Mouse (Mus musculus): ENCODE data around the gene Ptprt.

DNA sequence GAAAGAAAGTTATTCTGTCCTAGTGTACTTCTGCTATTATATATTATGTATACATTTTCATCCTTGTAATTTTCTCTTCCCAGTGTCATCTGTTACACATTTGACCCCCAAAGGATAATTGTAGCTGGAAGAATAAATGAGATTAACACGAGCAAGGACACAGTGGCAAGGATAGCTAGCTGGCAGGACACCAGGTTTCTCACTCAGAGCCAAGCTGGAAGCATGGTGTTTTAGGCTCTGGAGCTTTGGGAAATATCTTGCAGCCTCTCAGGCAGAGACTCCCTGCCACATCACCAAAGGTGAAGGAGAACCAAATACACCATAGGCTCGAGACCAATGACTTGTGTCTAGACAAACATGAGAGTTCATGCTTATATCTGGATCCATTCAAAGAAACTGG lies 1141.3 kb downstream of the Ptprt start:
- TF ChIP-seq CTCF (conservative IDR thresholded peaks at IDR 0.05 in 1 of 2, IDR thresholded peaks at IDR 0.05 in 1 of 2; ENCODE audit: low read depth in 2 of 2, low read length in 2 of 2) (no peak), ZKSCAN1 (IDR thresholded peaks at IDR 0.05; ENCODE audit: borderline replicate concordance, low read depth, low read length) (no peak), MAX (IDR thresholded peaks at IDR 0.05; ENCODE audit: low read length) (no peak), ETS1 (conservative IDR thresholded peaks at IDR 0.05; ENCODE audit: low read depth, low read length) (no peak), POLR2A (IDR thresholded peaks at IDR 0.05; ENCODE audit: low read depth, low read length) (no peak), EP300 (IDR thresholded peaks at IDR 0.05; ENCODE audit: low read length) (no peak), JUND (conservative IDR thresholded peaks at IDR 0.05; ENCODE audit: low read depth, low read length) (no peak), RCOR1 (conservative IDR thresholded peaks at IDR 0.05; ENCODE audit: low read depth, low read length) (no peak), CHD2 (IDR thresholded peaks at IDR 0.05; ENCODE audit: low read length) (no peak), ZNF384 (IDR thresholded peaks at IDR 0.05; ENCODE audit: low read depth, low read length) (no peak), TBP (conservative IDR thresholded peaks at IDR 0.05; ENCODE audit: low read depth, low read length) (no peak), TCF12 (IDR thresholded peaks at IDR 0.05; ENCODE audit: low read depth, low read length) (no peak), ELF1 (IDR thresholded peaks at IDR 0.05; ENCODE audit: low read depth, low read length) (no peak), SIN3A (IDR thresholded peaks at IDR 0.05; ENCODE audit: low read length) (no peak)

Data from CH12.LX (cell line).